Mouse (Mus musculus) kidney, adult 18-20 months (tissue): ENCODE measurements at regions not wholly inside any gene's neighbourhood (a gene's known extent, or its start where the extent isn't known, plus 50 kb on each side); places are given as distances from the start of the nearest gene placed in this dataset.
"Not testable (repeated sequence)": the region's sequence is repeated elsewhere in the genome, so short reads cannot be mapped to it uniquely, and the experiment has no call there.

Experiments
- DNase-seq: peaks from one replicate; pipeline ENCODE4 v3.0.0; 2021

DNA sequence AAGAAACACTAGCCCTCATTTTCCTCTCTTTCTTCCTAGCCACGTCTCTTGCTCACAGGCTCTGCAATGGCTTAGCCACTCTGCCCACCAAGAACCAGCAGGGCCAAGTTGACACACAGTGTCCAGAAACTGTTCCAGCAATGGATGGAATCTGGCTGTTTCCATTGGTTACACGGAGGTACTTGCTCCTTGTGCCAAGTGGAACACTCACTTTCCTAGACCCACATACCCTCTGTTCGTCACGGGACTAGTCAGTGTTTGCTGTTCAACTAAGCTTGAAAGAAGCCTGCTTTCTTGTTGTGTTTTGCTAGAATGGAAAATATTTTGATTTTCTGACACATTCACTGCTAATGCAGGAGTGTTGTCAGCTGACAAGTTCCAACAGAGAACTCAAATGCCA is 575.7 kb upstream of the Gulo start:
- no peak for DNase-seq

- DNase-seq = no peak
Measured at GRCm38 (mm10) chr14:66579904-66580492, 571.0 kb upstream of the Gulo start.

DNA sequence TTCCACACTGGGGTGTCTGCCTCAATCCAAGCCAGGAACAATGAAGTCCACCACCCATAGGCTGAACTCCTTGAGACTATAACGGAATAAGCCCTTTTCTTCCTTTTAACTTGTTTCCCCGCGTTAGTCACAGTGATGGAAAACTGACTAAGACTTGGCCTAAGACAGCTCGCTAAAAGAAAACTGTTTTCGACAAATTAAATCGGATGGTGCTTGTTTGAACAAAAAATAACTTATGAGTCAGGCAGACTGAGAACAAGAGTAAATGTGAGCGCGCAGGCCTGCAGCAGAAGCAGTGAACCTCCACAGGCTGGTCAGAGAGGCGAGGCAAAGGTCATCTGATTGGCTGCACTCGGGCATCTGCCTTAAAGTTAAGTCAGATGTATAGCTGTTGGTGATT is 557.6 kb upstream of the Gulo start:
- DNase-seq = no peak

DNA sequence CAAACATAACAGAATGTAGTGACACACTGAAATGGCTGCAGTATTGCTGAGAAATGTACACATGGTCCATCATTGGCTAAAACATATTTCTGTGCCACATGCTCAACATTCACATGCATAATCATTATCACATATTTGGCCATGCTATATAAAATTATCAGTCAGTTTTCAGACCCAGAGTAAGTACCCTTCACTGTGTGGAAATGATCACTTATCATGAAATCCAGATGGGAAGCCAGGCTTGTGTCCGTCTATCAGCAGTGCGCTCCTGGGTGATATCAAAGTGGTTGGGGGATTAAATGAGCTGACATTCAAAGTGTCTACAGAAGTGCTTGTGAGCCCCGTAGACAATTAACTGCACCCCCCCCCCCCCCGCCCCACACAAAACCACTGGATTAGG is 553.7 kb upstream of the Gulo start:
- DNase-seq = no peak

- DNase-seq = no peak
Measured at GRCm38 (mm10) chr14:66561715-66562114, 552.7 kb upstream of the Gulo start.

- no peak for DNase-seq
Measured at GRCm38 (mm10) chr14:66561042-66561590, 552.1 kb upstream of the Gulo start.

DNA sequence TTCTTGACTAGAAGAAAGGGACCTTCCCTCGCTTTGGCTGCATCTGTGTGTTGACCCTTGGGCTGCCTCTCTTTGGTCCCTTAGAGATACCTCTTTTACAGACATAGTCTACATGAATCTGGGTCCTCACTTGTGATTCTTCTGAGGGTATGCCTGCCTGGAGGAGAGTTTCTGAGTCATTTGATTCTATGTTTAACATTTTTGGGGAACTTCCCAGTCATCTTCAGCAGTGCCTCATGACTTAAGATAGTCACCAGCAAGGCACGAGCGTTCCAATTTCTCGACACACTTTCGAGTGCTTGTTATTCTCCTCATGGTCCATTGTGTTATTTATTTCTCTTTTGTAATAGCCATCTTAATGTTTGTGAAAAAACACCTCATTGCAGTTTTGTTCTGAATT is 549.4 kb upstream of the Gulo start:
- no peak for DNase-seq

DNA sequence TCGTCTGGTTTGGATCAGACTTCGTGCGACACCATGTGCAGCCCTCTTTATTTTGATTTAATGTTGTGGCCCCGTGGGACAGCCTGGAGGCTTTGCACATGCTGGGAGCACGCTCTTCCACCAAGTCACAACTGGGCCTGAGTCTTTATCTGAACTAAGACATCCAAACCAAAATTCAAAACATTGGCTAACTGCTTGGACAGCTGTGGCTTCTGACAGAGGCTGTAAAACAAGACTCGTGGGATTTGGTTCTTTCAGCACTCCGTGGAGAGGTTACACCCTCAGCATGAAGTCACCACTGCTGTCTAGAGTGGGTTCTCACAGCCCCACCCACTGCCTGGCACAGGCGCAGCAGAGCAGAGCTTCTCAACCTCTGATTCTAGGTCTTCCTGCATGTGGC is 548.6 kb upstream of the Gulo start:
- DNase-seq = no peak

DNA sequence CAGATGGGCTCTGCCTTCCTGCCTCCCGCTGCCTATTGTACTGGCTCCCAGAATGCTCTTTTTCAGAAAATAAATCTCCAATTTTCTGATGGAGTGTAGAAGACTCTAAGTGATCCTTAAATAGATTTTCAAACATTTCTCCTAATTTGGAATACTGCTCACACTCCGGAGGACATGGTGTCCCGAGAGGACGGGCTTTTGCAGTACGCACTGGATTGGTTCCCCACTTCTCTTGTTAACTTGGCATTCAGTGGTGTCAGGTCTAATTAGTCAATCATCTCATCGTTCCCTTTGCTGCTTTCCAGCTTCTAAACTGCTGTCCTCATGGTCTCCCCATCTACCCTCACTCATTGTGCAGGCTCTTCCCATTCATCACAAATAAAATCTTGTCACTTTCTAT is 529.5 kb upstream of the Gulo start:
- no peak for DNase-seq

DNA sequence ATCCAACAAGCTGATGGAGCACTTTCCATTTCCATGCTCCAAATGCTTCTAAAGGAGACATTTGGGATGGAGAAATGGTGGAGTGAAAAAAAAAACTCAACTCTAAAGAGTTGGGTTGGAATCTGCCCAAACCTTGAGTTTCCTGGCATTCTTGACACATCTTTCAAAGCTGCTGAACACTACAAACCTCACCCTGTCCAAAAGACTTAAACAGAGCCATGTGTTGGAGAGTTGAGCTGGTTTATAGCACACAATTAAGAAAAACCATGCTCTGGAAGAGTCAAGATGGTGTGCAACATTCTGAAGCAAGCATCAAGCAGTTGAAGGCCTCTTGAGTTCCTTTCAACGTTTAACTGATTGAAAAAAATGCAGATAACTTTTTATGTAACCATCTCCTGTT is 525.7 kb upstream of the Gulo start:
- no peak for DNase-seq

DNA sequence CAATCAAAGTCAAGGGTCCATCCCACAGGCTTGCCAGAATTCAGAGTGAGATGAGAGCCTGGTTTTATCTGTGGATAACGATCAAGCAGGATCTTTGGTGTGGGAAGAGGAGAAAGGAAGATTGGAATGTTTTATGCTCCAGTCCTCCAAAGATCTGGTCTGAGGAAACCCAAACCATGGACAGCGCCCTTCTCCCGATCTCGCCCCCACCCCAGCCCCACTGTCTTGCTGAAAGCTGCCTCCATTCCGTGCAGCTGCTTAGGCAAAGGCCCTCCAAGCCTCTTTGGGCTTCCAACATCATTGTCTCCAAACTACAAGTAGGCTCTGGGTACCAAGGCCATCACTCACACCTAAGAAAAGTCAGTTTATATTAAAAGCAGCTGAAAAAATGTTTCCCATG is 519.1 kb upstream of the Gulo start:
- DNase-seq = no peak

GRCm38 (mm10) chr14:66527061-66527460 is 518.1 kb upstream of the Gulo start:
- no peak for DNase-seq

DNA sequence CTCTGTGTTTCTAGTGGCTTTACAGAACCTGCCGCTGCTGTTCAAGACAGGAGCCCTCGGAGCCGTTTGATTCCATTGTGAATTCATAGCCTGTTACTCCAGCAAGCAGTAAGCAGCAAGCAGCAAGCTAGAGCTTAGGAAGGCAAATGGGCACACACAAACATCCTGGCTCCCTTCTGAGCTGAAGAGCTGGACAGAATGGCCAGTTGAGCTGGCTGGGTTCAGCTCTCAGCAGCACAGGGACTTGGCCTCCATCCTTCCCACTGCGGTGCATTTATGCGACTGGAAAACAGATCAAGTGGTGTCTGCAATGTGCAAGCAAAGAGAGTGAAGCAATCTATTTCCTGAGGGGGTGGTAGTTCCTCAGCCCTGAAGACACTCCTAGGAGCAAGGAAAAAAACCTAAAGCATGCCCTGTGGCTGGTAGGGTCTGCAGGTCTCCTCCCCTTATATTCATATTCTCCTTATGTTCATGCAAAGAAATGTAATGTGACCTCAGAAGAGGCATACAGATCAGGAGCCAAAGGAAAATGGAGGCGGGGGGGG is 513.9 kb upstream of the Gulo start:
- DNase-seq = no peak

- DNase-seq = peak; percentile 21
Measured at GRCm38 (mm10) chr14:66521836-66522629, 513.0 kb upstream of the Gulo start.

GRCm38 (mm10) chr14:66516770-66517169 is 507.8 kb upstream of the Gulo start:
- no peak for DNase-seq

GRCm38 (mm10) chr14:66510750-66511149 is 501.7 kb upstream of the Gulo start:
- no peak for DNase-seq

DNA sequence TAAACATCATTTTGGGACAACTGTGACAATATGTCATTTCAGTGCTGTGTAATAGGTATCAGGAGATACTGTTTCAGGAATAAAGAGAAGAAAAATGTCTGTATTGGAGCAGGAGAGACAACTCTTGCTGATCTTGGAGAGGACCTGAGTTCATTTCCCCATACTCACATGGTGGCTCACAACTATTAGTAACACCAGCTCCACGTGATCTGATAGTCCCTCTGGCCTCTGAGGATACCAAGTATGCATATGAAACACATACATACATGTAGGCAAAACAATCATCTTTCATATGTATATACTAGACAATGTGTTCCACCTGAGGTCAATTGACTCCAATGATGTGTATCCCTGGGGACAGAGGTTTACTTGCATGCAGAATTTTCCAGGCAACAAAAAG is 501.2 kb upstream of the Gulo start:
- DNase-seq = no peak

GRCm38 (mm10) chr14:66509706-66510105 is 500.7 kb upstream of the Gulo start:
- DNase-seq = no peak

DNA sequence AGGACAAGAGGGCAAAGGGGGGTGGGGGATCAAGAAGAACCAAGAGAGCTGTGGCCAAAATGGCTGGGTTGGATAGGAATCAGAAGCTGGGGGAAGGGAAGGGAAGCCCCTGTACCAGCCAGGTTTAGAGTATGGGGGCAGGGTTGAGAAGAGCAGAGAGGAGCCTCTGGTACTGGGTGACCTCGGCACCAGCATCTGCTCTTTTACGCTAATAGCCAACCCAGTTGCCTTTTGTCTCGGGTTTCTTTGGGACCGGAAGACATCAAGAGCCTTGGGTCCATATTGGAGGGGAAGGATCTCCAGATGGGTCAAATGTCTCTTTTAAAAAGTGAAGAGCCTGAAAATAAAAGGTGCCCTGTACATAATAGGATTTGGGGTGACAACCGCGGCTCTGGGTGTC is 493.0 kb upstream of the Gulo start:
- no peak for DNase-seq

GRCm38 (mm10) chr14:66499896-66500295 is 490.9 kb upstream of the Gulo start:
- peak; percentile 61 for DNase-seq

- no peak for DNase-seq
Measured at GRCm38 (mm10) chr14:66495146-66495545, 486.1 kb upstream of the Gulo start.

GRCm38 (mm10) chr14:66494518-66494923 is 485.5 kb upstream of the Gulo start:
- no peak for DNase-seq

DNA sequence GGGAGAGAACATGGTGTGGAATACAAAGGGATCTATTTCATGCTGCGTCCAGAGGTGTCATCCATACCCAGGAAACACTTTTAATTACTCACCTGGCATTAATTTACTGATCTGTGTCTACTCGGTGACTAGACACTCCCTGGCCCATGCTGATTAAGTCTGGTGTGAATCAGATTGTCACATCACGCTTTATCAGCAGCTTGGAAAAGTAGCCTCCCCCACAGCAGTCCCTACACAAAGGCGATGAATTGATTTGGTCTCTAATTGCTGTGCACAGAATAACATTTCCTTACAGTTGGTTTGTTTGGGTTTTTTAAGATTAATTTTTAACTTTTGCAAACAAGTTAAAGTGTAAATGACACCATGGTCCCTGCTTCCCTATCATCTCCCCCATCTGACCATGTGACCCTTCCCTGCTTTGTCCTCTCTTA is 484.7 kb upstream of the Gulo start:
- no peak for DNase-seq

- DNase-seq = not testable (repeated sequence)
Measured at GRCm38 (mm10) chr14:66484751-66485150, 475.7 kb upstream of the Gulo start.
